Mouse (Mus musculus) stomach, embryonic 14.5 days (tissue): ENCODE measurements around the gene Cpxcr1. TPM values are rescaled to one million over a fixed set of nuclear protein-coding genes. Genes with fewer than 3 reads are reported as not detected.

ENCODE experiments used
- ATAC-seq: fragments of 200-750 bp; cut with Nextera tagmentation; 2 replicates; pipeline ENCODE4 v1.8.0; 2017; ENCODE audit warnings: low read depth, moderate TSS enrichment; ENCODE audit not compliant: insufficient number of reproducible peaks, insufficient read depth, low FRiP score
- H3K27ac ChIP-seq: fragments of 300-500 bp; sonication (generic); 2 replicates; pipeline ENCODE4 v1.5.1; 2014; ENCODE audit warnings: mild to moderate bottlenecking, low read length, moderate library complexity, mixed read lengths
- H3K27me3 ChIP-seq: fragments of 300-500 bp; sonication (generic); 2 replicates; pipeline ENCODE4 v1.6.1; 2014; ENCODE audit warnings: low read length, control low read depth, mixed read lengths; ENCODE audit not compliant: control insufficient read depth, insufficient read depth
- H3K36me3 ChIP-seq: fragments of 300-500 bp; sonication (generic); 2 replicates; pipeline ENCODE4 v1.6.1; 2014; ENCODE audit warnings: mild to moderate bottlenecking, control low read depth, low read length, moderate library complexity, mixed read lengths; ENCODE audit not compliant: control insufficient read depth, insufficient read depth
- H3K4me1 ChIP-seq: fragments of 300-500 bp; sonication (generic); 2 replicates; pipeline ENCODE4 v1.6.1; 2014; ENCODE audit warnings: low read length, control low read depth, mixed read lengths; ENCODE audit not compliant: control insufficient read depth, insufficient read depth
- H3K4me2 ChIP-seq: fragments of 300-500 bp; sonication (generic); replicated peaks from 2 replicates; pipeline ENCODE4 v1.6.1; 2014; ENCODE audit warnings: low read depth, low read length, control low read depth
- H3K4me3 ChIP-seq: fragments of 300-500 bp; sonication (generic); 2 replicates; pipeline ENCODE4 v1.5.1; 2014; ENCODE audit warnings: low read depth, low read length, control low read depth
- H3K9ac ChIP-seq: fragments of 300-500 bp; sonication (generic); replicated peaks from 2 replicates; pipeline ENCODE4 v1.6.1; 2014; ENCODE audit warnings: low read depth, mild to moderate bottlenecking, control low read depth, low read length, moderate library complexity, mixed read lengths
- H3K9me3 ChIP-seq: fragments of 300-500 bp; sonication (generic); 2 replicates; pipeline ENCODE4 v1.6.1; 2016; ENCODE audit warnings: low read depth, low read length, control low read depth; ENCODE audit not compliant: control insufficient read depth
- polyA plus RNA-seq: library from polyadenylated mRNA; unstranded; fragments of >200 nt; fragmentation: Nextera tagmentation; extraction: Ambion mirVana; gene quantifications from 2 replicates; pipeline ENCODE4 v1.2.1, GENCODE M21; 2014

The Cpxcr1 gene
- polyA plus RNA-seq = not detected in 2 replicates

DNA sequence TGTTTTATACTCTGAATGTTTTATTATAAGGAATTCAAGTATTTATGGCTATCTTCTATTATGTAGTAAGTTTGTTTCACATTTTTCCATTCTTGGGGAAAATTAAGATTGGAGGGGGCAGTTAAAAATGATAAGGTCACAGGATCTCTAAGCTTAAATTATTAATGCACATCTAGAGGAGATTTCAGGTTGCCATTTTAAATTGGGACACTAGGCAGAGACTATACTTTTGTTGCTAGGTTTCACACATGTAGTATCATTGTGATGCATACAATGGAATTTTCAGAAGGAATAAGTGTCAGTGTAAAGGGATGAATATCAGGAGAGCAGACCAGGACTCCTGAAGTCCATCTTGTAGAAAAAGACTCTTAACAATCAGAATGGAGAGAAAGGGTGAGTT lies at the start of gene Cpxcr1:
TSS of gene Cpxcr1 (plus strand) at position 301 of the 400 bp plus-strand sequence.
- no peak within 1 kb of the TSS for H3K4me2 ChIP-seq
- H3K9me3 ChIP-seq = no peaks in the 10 kb centered on the region
- no peak within 1 kb of the TSS for H3K4me3 ChIP-seq
- H3K27ac ChIP-seq = no peak within 1 kb of the TSS
- H3K36me3 ChIP-seq = no peaks in the 10 kb centered on the region
- no peak within 1 kb of the TSS for H3K9ac ChIP-seq
- no peak for ATAC-seq
- no peaks in the 10 kb centered on the region for H3K4me1 ChIP-seq
- H3K27me3 ChIP-seq = no peaks in the 10 kb centered on the region

Other genes starting within 250 kb of the Cpxcr1 start
- not detected in 2 replicates for gene H2afb2, start 232.2 kb downstream of the Cpxcr1 start, polyA plus RNA-seq